Mouse (Mus musculus): ENCODE results near the gene Aqp11.

DNA sequence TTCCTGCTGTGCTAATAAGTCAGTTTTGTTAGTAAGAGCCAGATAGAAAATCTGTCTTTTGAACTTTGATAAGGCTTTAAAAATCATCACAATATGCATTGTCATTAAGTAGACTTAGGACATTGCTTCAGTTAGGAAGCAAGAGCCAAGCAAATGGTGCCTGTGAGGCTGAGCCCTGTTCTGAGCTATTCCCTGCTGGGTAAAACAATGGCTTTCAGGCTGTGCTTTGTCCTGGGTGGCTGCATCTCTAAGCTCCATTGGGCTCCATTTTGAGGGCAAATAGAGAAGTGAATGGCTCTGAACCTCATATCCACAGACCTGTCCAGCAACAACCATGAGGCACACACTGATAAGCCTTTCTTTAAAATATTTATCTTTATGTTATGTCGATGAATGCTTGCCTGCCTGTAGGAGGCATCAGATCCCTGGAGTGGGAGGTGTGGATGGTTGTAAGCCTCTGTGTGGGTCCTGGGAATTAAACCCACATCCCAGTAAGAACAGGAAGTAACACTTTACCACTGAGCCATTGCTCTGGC is 3.7 kb upstream of the Aqp11 start:
- TF ChIP-seq POLR2A (IDR thresholded peaks at IDR 0.05; ENCODE audit: borderline replicate concordance, extremely low read depth, low read depth, low read length) (no peak), CTCF (IDR thresholded peaks at IDR 0.05; ENCODE audit: insufficient read depth, low read length) (no peak)

Data from lung, adult 2 months (tissue).